Mouse (Mus musculus): Measurements from ENCODE around the gene Crybb2. TPM values are rescaled to one million over a fixed set of nuclear protein-coding genes. Genes with fewer than 3 reads are reported as not detected.

The Crybb2 gene
- polyA plus RNA-seq, 1 experiment from 2014 or later = not detected

DNA sequence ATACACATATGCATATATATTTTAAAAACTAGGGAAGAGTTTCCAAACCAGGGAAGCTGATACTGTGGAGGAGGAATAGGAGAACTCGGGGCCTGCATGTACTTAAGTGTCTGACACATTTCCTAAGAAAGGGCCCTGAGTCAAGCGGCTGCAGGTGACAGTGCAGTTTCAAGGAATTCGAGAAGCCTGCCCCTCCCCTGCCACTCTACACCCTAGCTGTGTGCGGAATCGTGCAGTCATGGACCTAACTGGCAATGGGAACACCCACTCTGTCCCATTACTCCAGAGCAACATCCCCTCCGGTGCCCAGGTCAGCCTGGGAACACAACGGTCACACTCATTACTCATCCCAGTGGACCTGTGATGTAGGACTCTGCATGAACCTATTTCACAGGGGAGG lies 36.7 kb upstream of the Crybb2 start:
- ATAC-seq (ENCODE audit: low FRiP score, low read depth) = no peak
- WGBS = 55% methylated on average over 7 of the region's 7 CpGs

DNA sequence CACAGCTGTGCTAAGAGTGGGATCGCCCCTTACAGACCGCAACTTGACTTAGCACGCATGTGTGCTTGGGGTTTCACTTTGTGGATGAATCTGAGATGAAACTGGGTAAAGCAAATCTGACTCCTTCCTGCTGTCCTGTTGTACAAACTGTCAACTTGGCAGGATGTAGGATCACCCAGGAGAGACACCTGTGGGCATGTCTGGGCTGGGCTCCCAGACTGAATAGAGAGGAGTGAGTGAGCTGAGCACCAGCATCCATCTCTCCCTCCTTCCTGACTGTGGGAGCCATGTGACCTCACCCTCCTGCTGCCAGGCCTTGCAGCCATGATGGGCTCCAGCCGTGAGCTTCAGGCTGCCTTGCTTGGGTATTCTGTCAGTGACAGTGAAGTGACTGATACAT lies 35.6 kb upstream of the Crybb2 start:
- H3K27me3 ChIP-seq = no peaks in the 10 kb centered on the region
- no peaks in the 10 kb centered on the region for H3K36me3 ChIP-seq
- ATAC-seq (ENCODE audit: low FRiP score, low read depth) = no peak
- H3K4me3 ChIP-seq = no peak overlapping the region
- no peak overlapping the region for H3K27ac ChIP-seq
- H3K4me2 ChIP-seq (replicated peaks) = no peak overlapping the region
- H3K9ac ChIP-seq = no peak overlapping the region
- H3K9me3 ChIP-seq = no peaks in the 10 kb centered on the region
- H3K4me1 ChIP-seq = peaks cover 22% of the 10 kb centered on the region
- 81% methylated on average over 4 of the region's 4 CpGs for WGBS

More for the DNA sequence above, 36.7 kb upstream of the Crybb2 start:
- Histone ChIP-seq H3K9me3 (no peaks in the 10 kb centered on the region), H3K27ac (no peak overlapping the region; the same call in 1 of the 2 replicates), H3K9ac (no peak overlapping the region), H3K4me3 (no peak overlapping the region), H3K4me1 (peaks cover 29% of the 10 kb centered on the region), H3K27me3 (no peaks in the 10 kb centered on the region), H3K36me3 (no peaks in the 10 kb centered on the region), H3K4me2 (replicated peaks) (no peak overlapping the region)

DNA sequence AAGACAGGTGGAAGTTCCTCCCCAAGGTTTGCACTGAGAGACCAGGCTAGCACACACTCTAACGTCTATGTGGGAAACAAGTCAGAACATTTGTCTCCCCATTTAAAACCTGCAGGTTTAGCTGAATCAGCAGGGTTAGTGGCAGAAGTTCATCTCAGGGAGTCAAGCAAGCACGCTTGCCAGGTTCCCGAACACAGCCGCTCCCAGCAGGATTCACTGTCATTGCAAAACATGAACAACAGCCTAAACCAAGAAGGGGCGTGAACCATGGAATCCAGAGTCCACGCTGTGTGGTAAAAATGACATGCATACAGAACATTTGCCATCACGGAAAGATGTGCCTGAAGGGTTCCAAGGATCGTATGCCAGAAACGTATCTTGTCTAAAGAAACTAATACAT lies 35.1 kb upstream of the Crybb2 start:
- no peak for ATAC-seq (ENCODE audit: low FRiP score, low read depth)
- peaks cover 22% of the 10 kb centered on the region for H3K4me1 ChIP-seq
- H3K9ac ChIP-seq = no peak overlapping the region
- no peaks in the 10 kb centered on the region for H3K9me3 ChIP-seq
- no peak overlapping the region for H3K4me2 ChIP-seq (replicated peaks)
- H3K27ac ChIP-seq = no peak overlapping the region
- no peaks in the 10 kb centered on the region for H3K36me3 ChIP-seq
- no peaks in the 10 kb centered on the region for H3K27me3 ChIP-seq
- 77% methylated on average over 9 of the region's 9 CpGs for WGBS
- H3K4me3 ChIP-seq = no peak overlapping the region

DNA sequence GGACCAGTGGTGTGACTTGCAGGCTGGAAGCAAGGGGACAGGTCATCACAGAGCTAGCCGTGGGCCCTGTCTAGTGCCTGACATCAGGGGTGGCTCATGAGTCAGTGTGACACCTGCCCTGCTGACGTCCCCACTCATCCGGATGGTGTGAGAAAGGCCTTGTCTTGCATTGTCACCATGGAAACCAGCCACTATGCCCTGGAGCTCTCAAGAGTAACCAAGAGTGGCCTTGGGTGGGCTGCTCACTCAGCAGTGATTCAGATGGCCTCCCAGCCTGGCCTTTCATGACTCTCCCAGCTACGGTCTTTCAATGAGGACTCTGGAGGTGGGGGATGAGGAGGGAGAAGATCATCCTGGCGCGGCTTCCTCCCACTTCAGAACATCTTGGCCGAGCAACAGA lies 32.5 kb upstream of the Crybb2 start:
- no peak overlapping the region for H3K27ac ChIP-seq
- ATAC-seq (ENCODE audit: low FRiP score, low read depth) = no peak
- no peaks in the 10 kb centered on the region for H3K36me3 ChIP-seq
- H3K4me2 ChIP-seq (replicated peaks) = no peak overlapping the region
- H3K27me3 ChIP-seq = no peaks in the 10 kb centered on the region
- no peak overlapping the region for H3K9ac ChIP-seq
- no peaks in the 10 kb centered on the region for H3K9me3 ChIP-seq
- no peak overlapping the region for H3K4me3 ChIP-seq
- H3K4me1 ChIP-seq = peaks cover 10% of the 10 kb centered on the region
- WGBS = 79% methylated on average over 7 of the region's 7 CpGs

DNA sequence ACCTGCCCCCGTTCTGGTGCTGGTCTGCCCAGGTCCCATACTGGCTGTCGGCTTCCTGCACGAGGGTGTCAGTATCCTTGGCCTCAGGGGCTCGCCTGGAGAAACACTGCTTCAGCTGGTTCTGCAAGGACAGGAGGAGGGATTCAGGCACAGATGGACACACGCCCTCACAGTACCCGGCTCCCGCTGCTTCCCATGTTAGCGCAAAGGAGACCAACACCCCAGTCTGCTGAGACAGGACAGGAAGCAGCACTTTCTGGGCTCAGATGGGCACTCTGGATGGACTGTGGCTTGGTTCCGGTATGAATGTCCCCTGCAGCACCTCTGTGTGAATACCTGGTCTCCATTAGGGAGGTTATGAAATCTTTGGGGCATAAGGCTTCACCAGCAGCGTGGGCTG lies 31.5 kb upstream of the Crybb2 start:
- 81% methylated on average over 10 of the region's 10 CpGs for WGBS
- Histone ChIP-seq H3K9me3 (no peaks in the 10 kb centered on the region), H3K36me3 (no peaks in the 10 kb centered on the region), H3K27me3 (no peaks in the 10 kb centered on the region), H3K4me1 (no peaks in the 10 kb centered on the region; the same call in 1 of the 2 replicates), H3K27ac (no peak overlapping the region), H3K9ac (no peak overlapping the region), H3K4me3 (no peak overlapping the region), H3K4me2 (replicated peaks) (no peak overlapping the region)
- ATAC-seq (ENCODE audit: low FRiP score, low read depth) = no peak

DNA sequence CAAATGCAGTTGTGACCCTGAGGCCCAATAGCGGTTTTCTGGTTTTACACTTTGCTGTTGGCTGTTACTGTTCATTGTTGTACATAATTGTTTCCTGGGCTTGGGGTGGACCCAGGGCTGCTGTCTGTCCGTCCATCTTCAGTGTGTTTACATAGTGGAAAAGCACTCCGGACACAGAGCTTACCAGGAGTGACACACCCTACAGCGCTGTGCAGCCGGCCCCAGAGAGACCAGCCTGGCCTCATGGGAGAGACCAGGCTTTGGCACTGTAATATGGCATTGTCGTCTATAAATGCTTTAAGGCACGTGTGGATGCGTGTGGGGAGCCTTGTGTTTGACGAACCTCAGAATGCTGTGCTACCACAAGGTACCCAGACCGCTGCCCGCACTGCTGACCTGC lies 30.5 kb upstream of the Crybb2 start:
- H3K9me3 ChIP-seq = no peaks in the 10 kb centered on the region
- H3K27ac ChIP-seq = no peak overlapping the region
- no peak for ATAC-seq (ENCODE audit: low FRiP score, low read depth)
- no peak overlapping the region for H3K4me2 ChIP-seq (replicated peaks)
- H3K4me3 ChIP-seq = no peak overlapping the region
- H3K4me1 ChIP-seq = no peaks in the 10 kb centered on the region
- H3K9ac ChIP-seq = no peak overlapping the region
- no peaks in the 10 kb centered on the region for H3K27me3 ChIP-seq
- 84% methylated on average over 11 of the region's 11 CpGs for WGBS
- H3K36me3 ChIP-seq = no peaks in the 10 kb centered on the region

DNA sequence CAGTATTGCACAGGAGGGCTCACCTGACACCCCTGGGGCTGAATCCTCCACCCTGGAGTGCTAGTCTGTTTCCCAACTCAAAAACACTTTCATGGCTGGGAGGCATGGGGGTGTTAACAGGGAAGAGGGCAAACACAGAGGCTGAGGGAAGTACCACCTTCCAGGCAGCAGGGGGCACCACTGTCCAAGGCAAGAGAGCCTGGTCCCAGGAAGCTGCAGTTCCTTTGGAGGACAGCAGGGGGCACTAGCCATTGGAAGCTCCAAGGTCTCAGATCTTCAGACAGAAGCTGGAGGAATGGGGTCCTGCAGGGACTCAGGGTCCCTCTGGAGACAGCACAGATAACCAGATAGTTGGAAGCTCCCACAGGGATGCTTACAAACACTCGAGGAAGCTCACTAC lies 29.6 kb upstream of the Crybb2 start:
- H3K36me3 ChIP-seq = no peaks in the 10 kb centered on the region
- ATAC-seq (ENCODE audit: low FRiP score, low read depth) = peak; percentile 6; the same call in 1 of the 2 replicates
- no peaks in the 10 kb centered on the region for H3K9me3 ChIP-seq
- no peak overlapping the region for H3K27ac ChIP-seq
- H3K4me3 ChIP-seq = no peak overlapping the region
- H3K27me3 ChIP-seq = no peaks in the 10 kb centered on the region
- no peak overlapping the region for H3K4me2 ChIP-seq (replicated peaks)
- H3K4me1 ChIP-seq = no peaks in the 10 kb centered on the region
- no peak overlapping the region for H3K9ac ChIP-seq
- 30% methylated on average over 1 of the region's 1 CpGs for WGBS

DNA sequence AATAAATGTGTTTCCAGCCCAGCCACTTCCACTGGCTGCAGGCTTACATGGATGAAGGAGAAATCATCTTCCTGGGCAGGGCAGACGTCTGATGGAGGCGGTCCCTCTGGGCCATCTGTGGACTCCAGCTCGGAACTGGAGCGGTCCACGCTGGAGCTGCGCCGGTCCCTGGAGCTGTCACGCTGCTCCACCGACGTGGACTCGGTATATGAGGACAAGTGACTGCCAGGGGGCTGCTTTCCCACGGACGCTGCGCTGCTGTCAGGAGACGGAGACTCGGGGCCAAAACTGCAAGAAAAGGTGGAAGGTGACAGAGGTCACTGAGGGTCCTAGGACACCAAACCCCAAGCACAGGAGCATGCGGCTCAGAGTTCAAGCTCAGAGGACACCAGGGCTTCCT lies 27.6 kb upstream of the Crybb2 start:
- Histone ChIP-seq H3K9me3 (no peaks in the 10 kb centered on the region), H3K4me2 (replicated peaks) (no peak overlapping the region), H3K4me3 (no peak overlapping the region), H3K4me1 (no peaks in the 10 kb centered on the region), H3K36me3 (no peaks in the 10 kb centered on the region), H3K27me3 (no peaks in the 10 kb centered on the region), H3K9ac (no peak overlapping the region), H3K27ac (no peak overlapping the region)
- 89% methylated on average over 17 of the region's 17 CpGs for WGBS
- ATAC-seq (ENCODE audit: low FRiP score, low read depth) = no peak

DNA sequence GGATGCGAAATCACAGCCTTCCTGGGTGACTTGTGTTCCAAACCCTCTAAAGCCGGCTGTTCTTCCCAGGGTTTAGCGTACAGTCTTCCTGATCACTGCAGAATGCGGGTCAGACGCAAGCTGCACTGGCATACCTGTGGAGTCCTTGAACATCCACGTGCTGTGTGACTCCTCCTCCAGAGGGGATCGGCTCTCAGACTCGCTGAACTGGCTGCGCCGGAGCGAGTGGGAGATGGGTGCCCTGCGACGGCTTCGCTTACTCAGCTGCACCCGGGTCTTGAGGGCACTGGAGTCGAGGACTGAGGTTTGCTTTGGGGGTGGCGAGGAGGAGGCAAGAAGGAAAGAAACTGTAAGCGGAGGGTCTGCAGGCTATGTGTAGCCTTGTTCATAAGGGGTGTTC lies 25.5 kb upstream of the Crybb2 start:
- Histone ChIP-seq H3K4me3 (no peak overlapping the region), H3K9ac (no peak overlapping the region), H3K27me3 (no peaks in the 10 kb centered on the region), H3K4me2 (replicated peaks) (no peak overlapping the region), H3K36me3 (peaks cover 4% of the 10 kb centered on the region; the same call in 1 of the 2 replicates), H3K4me1 (no peaks in the 10 kb centered on the region), H3K9me3 (no peaks in the 10 kb centered on the region), H3K27ac (no peak overlapping the region)
- WGBS = 92% methylated on average over 18 of the region's 18 CpGs
- no peak for ATAC-seq (ENCODE audit: low FRiP score, low read depth)

DNA sequence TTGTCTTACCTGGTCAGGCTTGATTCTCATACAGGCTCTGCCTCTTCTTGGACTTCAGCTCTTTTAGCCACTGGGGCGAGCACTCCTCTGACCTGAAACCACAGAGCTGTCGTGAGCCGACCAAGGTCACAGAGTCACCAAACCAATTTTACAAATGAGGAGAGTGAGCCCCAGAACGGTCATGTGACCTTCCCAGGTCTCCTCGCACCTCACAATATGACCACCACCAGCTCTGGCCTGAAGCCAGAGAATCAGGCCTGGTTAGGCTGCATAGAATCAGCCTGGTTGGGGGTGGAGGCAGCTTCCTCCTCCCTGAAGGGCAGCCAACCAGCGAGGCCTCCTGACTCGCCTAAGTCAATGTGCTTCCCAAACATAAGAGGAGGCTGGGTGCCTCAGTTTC lies 22.5 kb upstream of the Crybb2 start:
- Histone ChIP-seq H3K4me1 (no peaks in the 10 kb centered on the region), H3K9me3 (no peaks in the 10 kb centered on the region), H3K36me3 (peaks cover 4% of the 10 kb centered on the region; the same call in 1 of the 2 replicates), H3K9ac (no peak overlapping the region; the same call in 1 of the 2 replicates), H3K27ac (no peak overlapping the region), H3K4me3 (no peak overlapping the region), H3K27me3 (no peaks in the 10 kb centered on the region), H3K4me2 (replicated peaks) (no peak overlapping the region)
- ATAC-seq (ENCODE audit: low FRiP score, low read depth) = no peak
- 63% methylated on average over 7 of the region's 7 CpGs for WGBS

DNA sequence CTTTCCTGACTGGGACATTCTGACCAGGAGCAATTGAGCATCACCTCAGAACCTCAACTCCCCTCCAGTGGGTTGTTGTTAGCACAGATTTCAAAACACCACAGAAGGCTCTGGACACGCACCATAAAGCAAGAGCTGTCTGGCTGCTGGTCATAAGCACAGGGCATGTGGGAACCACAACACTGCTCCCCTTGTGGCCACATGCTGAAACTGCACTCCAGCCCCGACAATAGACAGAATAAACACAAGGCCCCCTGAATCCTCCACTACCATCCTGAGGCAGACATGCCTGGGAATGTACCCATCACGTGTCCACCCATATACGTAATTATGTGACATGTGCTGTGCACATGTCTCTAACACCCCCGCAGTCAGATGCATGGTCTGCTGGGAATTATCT lies 21.2 kb upstream of the Crybb2 start:
- H3K27me3 ChIP-seq = no peaks in the 10 kb centered on the region
- H3K4me3 ChIP-seq = no peak overlapping the region
- no peaks in the 10 kb centered on the region for H3K4me1 ChIP-seq
- no peak overlapping the region for H3K27ac ChIP-seq
- no peak for ATAC-seq (ENCODE audit: low FRiP score, low read depth)
- H3K9me3 ChIP-seq = no peaks in the 10 kb centered on the region
- no peak overlapping the region for H3K9ac ChIP-seq
- 60% methylated on average over 5 of the region's 5 CpGs for WGBS
- H3K4me2 ChIP-seq (replicated peaks) = no peak overlapping the region
- H3K36me3 ChIP-seq = peaks cover 4% of the 10 kb centered on the region; the same call in 1 of the 2 replicates

DNA sequence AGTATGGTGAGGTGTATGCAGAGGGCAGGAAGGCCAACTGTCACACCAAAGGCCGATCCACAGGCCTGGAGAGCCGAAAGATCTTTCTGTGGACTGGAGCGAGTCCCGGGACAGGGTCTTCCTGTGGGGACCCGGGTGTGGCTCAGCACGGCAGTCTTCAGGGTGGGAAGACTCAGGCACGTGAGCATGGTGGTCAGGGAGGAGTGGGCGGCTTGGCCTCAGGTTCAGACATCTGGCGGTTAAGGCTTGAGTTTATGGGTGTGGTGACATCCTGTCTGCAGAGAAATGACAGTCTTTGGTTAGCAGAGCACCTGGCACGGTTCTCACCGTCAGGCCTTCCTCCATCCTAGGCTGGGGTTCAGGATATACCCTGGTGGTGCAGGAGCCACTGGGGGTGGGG lies 20.8 kb upstream of the Crybb2 start:
- H3K4me3 ChIP-seq = no peak overlapping the region
- H3K4me2 ChIP-seq (replicated peaks) = no peak overlapping the region
- 85% methylated on average over 11 of the region's 11 CpGs for WGBS
- peaks cover 4% of the 10 kb centered on the region; the same call in 1 of the 2 replicates for H3K36me3 ChIP-seq
- no peaks in the 10 kb centered on the region for H3K9me3 ChIP-seq
- ATAC-seq (ENCODE audit: low FRiP score, low read depth) = no peak
- H3K27me3 ChIP-seq = no peaks in the 10 kb centered on the region
- no peaks in the 10 kb centered on the region for H3K4me1 ChIP-seq
- H3K27ac ChIP-seq = no peak overlapping the region
- H3K9ac ChIP-seq = no peak overlapping the region

DNA sequence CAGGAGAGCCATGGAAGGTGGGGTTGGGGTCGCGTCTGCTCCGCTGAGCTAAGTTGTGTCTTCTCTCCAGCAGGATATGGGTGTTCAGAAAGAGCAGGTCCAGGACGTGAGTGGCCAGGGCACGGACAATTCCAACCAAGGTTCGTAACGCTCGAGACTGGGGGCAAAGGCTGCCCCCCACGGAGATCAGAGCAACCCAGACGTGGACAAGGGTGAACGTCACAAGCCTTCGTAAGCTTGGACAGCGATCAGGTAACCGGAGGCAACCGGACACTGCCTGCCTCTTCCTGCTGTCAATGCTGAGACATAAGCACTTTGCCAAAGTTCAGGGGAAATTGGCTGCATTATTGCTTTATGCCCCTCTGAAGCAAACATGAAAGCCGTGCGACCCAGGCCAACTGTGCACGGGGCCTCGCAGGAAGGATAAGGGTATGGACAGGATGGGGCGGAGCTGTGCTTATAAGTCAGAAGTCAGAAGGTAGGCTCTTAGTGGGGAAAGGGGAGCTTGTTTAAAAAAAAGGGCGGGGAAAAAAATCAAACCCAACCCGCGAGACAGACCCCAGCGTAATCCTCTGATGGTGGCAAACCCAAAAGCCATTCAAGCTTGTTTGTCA lies 20.3 kb upstream of the Crybb2 start:
- WGBS = 84% methylated on average over 24 of the region's 24 CpGs
- ATAC-seq (ENCODE audit: low FRiP score, low read depth) = no peak

More for the DNA sequence above, 20.3 kb upstream of the Crybb2 start:
- H3K36me3 ChIP-seq = peaks cover 4% of the 10 kb centered on the region; the same call in 1 of the 2 replicates
- H3K9ac ChIP-seq = no peak overlapping the region
- H3K9me3 ChIP-seq = no peaks in the 10 kb centered on the region
- no peak overlapping the region for H3K27ac ChIP-seq
- no peak overlapping the region for H3K4me2 ChIP-seq (replicated peaks)
- no peaks in the 10 kb centered on the region for H3K27me3 ChIP-seq
- no peak overlapping the region for H3K4me3 ChIP-seq
- no peaks in the 10 kb centered on the region for H3K4me1 ChIP-seq
